Mouse (Mus musculus) CH12F3 (cell line): ENCODE measurements around the gene Acat2.
"Not testable (repeated sequence)": the region's sequence is repeated elsewhere in the genome, so short reads cannot be mapped to it uniquely, and the experiment has no call there.

Experiments used
- in situ Hi-C: fragments of 300-500 bp; cut with MboI; formaldehyde crosslinking; loops from 2 replicates; pipeline ENCODE4 v1.14.3; 2020; ENCODE audit warnings: low sequenced_read_pairs

Gene Acat2

DNA sequence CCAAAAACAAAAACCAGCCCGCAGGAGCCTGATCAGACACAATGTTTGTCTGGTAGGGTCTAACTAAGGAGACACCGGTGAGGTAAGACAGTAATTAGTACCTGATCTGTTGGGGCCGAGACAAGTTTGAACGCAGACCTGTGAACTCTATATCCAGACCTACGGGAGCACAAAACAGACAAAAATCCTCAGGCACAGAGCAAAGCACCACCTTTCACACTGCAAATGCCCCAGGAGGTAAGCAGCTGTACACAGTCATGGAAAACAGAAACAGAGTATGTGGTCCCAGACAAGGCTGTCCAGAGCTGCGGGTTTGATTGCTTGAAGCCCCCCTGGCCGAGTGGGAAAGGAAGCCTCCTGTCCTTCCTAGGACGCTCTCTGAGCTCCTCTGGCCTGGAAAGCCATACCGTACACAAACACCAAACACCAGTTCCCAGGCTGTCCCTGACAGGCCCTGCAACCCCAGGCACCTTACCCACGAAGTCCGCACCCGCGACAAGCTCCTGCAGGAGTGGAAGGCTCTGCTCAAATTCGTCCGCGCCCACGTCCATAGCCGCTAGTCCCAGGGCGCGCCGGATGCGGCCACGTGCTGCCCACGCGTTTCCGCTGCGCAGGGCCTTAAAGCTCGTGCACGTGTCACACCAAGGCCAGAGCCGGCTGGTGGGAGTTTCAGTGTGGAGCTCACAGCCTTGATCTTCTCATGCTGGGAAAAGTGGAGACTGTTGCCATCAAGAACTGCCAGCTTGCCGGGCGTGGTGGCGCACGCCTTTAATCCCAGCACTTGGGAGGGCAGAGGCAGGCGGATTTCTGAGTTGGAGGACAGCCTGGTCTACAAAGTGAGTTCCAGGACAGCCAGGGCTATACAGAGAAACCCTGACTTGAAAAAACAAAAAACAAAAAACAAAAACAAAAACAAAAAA is 50.9 kb downstream of the Acat2 start, which contains the start of gene Pnldc1:
Gene Pnldc1 (minus strand): TSS at position 870 of the 920 bp plus-strand sequence.
- in situ Hi-C loops: no loop called here

DNA sequence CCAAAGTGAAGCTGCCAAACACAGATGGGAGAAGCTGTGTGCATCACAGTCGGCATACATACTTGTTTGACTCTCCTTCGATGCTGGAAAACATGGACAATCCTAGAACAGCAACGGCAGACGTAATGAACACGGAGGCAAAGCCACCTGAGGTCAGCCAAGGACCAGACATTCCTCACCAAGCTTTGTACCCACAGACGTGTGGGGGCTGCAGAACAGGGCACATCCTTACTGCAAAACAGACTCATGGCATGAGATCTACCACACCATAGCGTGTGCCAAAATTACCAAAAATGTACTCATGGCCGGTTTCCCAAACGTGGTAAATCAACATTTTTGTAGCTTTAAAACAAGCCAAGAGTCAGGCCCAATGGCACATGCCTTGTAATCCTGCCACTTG is 54.1 kb downstream of the Acat2 start:
- in situ Hi-C loops: no loop called here

DNA sequence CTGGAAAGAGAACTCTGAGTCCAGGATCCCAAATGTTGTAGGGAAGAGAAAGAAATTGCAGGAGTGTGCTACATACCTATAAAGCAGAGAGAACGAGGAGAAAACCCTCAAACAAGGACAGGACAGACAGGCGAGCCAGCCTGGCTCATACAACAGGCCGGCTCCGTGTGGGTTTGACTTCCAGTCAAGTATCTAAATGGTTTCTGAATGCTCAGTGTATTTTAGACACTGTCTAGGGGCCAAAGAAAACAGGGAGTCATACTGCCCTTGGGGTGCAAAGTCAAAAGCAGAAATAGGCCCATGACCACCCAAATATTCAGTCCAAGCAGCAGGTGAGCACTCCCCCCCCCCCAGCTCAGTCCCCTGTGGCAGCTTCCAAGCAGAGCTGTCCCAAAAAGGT is 54.7 kb downstream of the Acat2 start:
- in situ Hi-C loops: no loop called here

DNA sequence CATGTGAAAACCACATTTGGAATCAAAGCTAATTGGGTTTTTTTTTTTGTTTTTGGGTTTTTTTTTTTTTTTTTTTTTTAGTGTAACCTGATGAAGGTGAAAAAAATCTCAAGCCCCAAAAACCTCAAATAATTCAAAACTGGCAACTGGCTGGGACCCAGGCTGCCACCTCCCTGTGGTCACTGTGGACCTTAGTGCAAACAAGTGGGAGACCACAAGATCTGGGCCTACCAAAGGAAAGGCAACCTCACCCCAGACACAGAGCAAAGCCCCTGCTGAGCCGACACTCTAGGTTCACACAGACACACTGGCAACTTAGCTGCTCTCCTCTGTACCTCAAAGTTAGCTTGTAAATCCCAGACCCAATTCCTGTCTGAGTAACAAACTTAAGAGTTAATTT is 56.2 kb downstream of the Acat2 start:
- in situ Hi-C loops: no loop called here

DNA sequence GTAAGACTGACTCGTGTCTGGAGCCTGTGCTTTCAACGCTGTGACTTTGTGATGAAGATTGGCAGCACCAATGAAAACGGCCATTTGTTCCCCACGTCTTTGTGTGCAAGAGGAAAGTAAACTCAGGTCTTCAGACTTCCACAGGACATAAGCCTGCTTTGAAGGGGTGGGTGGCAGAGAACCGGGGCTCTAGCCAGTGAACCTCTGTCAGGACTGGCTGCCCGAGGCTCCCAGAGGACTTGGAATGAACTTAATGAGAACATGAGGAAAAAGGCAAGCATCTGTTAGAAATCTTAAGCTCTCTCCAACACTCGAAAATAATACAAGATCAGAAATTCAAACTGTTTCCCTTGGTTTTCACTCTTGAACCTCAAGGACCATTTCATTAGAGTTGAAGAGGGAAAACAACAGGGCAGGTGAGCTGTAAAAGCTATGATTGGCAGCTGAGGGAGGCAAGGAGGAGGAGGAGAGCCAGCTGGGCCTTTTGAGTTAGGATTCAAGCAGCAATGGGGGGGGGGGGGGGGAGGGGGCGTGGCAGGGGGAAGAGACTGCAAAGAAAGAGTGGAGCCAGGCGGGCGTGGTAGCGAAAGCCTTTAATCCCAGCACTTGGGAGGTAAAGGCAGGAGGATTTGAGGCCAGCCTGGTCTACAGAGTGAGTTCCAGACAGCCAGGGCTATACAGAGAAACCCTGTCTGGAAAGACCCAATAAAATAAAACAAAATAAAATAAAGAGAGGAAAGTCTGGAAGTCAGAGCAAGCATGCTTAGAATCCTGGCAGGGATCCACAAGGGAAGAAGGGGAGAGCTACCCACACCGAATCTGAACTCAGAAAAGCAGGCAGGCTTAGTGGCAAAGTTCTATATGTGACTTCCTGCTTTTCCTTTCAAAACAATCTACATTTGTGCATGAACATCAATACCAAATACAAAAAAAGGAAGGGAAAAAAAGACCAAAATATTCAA is 56.9 kb downstream of the Acat2 start:
- in situ Hi-C loops: no loop called here

DNA sequence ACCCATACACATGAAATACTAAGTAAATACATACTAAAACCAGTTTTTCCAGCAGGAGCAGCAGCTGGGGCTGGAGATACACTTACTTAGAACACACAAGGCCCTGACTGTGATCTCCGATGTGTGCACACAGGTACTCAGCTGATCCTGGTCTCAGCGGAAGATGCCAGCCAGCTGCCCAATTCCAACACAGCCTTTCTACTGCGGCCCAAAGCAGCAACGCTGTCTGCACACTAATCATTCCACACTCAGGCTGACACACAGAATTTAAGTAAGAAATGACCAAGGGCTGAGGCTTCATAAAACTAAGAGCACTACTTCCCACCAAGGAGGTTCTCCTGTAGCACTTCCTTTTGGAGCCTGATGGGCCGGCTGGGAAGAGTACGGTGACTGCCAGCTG is 58.3 kb downstream of the Acat2 start:
- in situ Hi-C loops: no loop called here

DNA sequence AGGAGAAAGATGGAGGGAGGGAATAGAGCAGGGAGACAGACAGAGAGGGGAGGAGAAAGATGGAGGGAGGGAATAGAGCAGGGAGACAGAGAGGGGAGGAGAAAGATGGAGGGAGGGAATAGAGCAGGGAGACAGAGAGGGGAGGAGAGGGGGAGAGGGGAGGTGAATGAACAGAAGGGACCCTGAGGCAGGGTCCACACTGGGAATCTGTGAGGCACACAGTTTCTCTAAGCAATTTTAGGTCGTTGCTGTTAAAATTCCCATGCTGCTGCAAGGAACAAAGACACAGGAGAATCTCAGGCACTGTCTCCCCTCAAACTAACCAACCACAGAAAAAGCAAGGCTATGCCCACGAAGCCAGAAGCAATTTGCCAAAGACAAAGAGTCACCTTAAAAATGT is 61.9 kb downstream of the Acat2 start:
- in situ Hi-C loops: not testable (repeated sequence)

DNA sequence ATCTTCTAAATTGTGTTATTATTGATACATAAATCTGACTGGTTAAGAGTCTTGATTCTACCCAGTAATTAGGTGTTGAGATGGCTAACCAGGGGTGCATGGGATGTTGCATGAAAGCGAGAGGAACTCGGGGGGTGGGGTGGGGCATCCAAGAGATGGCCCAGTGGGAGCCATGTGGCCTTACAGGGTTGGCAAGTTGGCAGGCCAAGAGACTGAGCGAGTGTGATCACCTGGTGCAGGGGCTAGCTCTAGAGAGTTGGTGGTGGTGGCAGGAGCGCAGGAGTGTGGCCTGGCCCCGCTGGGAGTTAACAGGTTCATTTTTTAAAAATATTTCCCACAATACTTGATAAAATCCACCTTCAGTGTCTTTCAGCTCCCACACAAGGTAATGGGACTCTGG is 62.9 kb downstream of the Acat2 start:
- in situ Hi-C loops: no loop called here
